Mouse (Mus musculus) lung, embryonic 14.5 days (tissue): ENCODE data around the gene Card9. TPM values are rescaled to one million over a fixed set of nuclear protein-coding genes. Genes with fewer than 3 reads are reported as not detected.
"Not testable (repeated sequence)": the region's sequence is repeated elsewhere in the genome, so short reads cannot be mapped to it uniquely, and the experiment has no call there.

Experiments used
- ATAC-seq: fragments of 200-750 bp; cut with Nextera tagmentation; 2 replicates; pipeline ENCODE4 v1.8.0; 2017; ENCODE audit warnings: mild to moderate bottlenecking, moderate TSS enrichment, moderate library complexity; ENCODE audit not compliant: insufficient read depth
- DNase-seq: peaks from one replicate; pipeline ENCODE4 v3.0.0-alpha.2; 2015
- H3K27ac ChIP-seq: fragments of 300-500 bp; sonication (generic); 2 replicates; pipeline ENCODE4 v1.5.1; 2014; ENCODE audit warnings: low read depth, mild to moderate bottlenecking, moderate library complexity
- H3K27me3 ChIP-seq: fragments of 300-500 bp; sonication (generic); 2 replicates; pipeline ENCODE4 v1.6.1; 2014; ENCODE audit warnings: low read length, control low read depth; ENCODE audit not compliant: insufficient read depth
- H3K36me3 ChIP-seq: fragments of 300-500 bp; sonication (generic); 2 replicates; pipeline ENCODE4 v1.6.1; 2014; ENCODE audit warnings: control low read depth; ENCODE audit not compliant: insufficient read depth
- H3K4me1 ChIP-seq: fragments of 300-500 bp; sonication (generic); 2 replicates; pipeline ENCODE4 v1.6.1; 2014; ENCODE audit warnings: antibody characterized with exemption, control low read depth; ENCODE audit not compliant: insufficient read depth
- H3K4me2 ChIP-seq: fragments of 300-500 bp; sonication (generic); 2 replicates; pipeline ENCODE4 v1.6.1; 2014; ENCODE audit warnings: mild to moderate bottlenecking
- H3K4me3 ChIP-seq: fragments of 300-500 bp; sonication (generic); 2 replicates; pipeline ENCODE4 v1.5.1; 2014; ENCODE audit warnings: low read depth, low read length
- H3K9ac ChIP-seq: fragments of 300-500 bp; sonication (generic); 2 replicates; pipeline ENCODE4 v1.6.1; 2014
- H3K9me3 ChIP-seq: fragments of 300-500 bp; sonication (generic); 2 replicates; pipeline ENCODE4 v1.6.1; 2016; ENCODE audit warnings: low read depth, low read length, control low read depth
- CTCF ChIP-seq: IDR thresholded peaks from 2 replicates; pipeline ENCODE4 v1.5.1; 2016; ENCODE audit warnings: antibody characterized with exemption, low read depth
- WGBS: fragments of 180-500 bp; shearing (Covaris S2); extraction: QIAGEN DNeasy Blood & Tissue Kit; methylation state at CpG from one replicate; pipeline ENCODE4 v1.1.7; 2014; 5-methylcytosine and 5-hydroxymethylcytosine counted together
- polyA plus RNA-seq: library from polyadenylated mRNA; unstranded; fragments of >200 nt; fragmentation: Nextera tagmentation; extraction: Ambion mirVana; gene quantifications from 2 replicates; pipeline ENCODE4 v1.2.1, GENCODE M21; 2014

Gene Card9
- polyA plus RNA-seq, 1 experiment from 2014 or later, result 2.8 TPM

DNA sequence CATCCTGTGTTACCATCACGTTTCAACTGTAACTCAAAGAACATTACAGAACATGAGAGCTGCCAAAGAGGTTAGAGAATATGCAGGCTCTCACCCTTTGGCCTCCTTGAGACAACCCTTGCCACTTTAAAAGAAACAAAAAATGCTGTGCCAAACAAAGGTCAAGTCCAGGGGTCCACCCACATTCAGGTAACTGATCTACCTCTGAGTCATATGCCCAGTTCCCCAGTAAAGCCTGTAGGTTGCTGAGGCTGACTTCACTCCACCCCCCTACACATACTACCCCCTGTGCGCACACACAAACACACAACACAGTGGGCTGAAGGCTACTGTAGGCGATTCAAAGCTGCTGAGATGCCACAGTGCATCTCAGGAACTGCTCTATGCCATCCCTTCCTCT, 27.0 kb upstream of the Card9 start:
- Histone ChIP-seq H3K27ac (no peak overlapping the region), H3K9me3 (no peaks in the 10 kb centered on the region), H3K27me3 (no peaks in the 10 kb centered on the region), H3K4me1 (peaks cover 5% of the 10 kb centered on the region; the same call in 1 of the 2 replicates), H3K9ac (peak overlapping the region; percentile 89; the same call in 1 of the 2 replicates), H3K36me3 (peaks cover 73% of the 10 kb centered on the region), H3K4me3 (peak overlapping the region; percentile 98), H3K4me2 (peak overlapping the region; percentile 94)
- DNase-seq (no peak), ATAC-seq (no peak)
- 79% methylated on average over 3 of the region's 3 CpGs for WGBS
- no peak for TF ChIP-seq CTCF

DNA sequence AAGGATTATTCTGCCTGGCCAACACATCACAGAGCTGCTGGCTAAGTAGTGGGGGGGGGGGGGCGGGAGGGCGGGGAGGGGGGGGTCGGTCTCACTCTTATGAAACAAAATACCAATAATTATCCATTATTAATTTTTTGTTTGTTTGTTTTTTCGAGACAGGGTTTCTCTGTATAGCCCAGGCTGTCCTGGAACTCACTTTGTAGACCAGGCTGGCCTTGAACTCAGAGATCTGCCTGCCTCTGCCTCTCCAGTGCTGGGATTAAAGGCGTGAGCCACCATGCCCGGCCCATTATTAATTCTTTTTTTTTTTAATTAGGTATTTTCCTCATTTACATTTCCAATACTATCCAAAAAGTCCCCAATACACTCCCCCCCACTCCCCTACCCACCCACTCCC, 20.2 kb upstream of the Card9 start:
- DNase-seq, H3K27ac ChIP-seq, H3K4me1 ChIP-seq, H3K9me3 ChIP-seq, H3K27me3 ChIP-seq: not testable (repeated sequence)
- 25% methylated on average over 6 of the region's 6 CpGs for WGBS
- Histone ChIP-seq H3K9ac (peak overlapping the region; percentile 80), H3K4me3 (peak overlapping the region; percentile 81), H3K4me2 (peak overlapping the region; percentile 92), H3K36me3 (peaks cover 65% of the 10 kb centered on the region)
- ATAC-seq, result peak; percentile 33; the same call in 1 of the 2 replicates

DNA sequence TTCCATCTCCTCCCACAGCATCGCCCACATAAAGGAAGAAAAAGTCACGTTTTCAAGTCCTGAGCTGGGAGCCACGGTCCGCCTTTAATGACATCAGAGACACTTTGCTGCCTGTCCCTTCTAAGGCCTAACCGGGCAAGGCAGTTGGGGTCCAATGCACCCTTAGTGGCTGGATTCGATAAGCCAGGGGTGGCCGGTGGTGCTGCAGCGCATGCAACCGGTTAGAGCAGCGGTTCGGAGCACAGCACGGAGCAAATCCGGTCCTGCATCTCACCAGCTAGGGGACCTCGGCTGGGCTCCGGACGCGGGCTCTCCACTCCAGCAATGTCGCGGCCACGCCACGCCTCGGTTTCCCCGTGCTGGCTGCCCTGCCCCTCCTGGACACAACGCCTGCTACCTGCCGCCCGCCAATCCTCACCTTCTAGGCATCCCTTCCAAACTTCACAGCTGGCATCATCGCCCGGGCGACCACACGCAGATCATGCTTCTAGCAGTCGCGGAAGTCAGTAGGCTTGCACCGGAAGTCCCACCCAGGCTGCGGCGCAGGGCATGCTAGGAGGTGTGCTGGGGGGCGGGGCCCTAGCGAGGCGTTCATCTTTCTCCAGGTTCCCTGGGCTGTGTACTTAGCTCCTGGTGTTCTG, 19.5 kb upstream of the Card9 start, which contains the start of gene Snapc4:
TSS of gene Snapc4 (minus strand) at position 523 of the 641 bp plus-strand sequence.
- Histone ChIP-seq H3K36me3 (peaks cover 65% of the 10 kb centered on the region), H3K4me1 (no peaks in the 10 kb centered on the region), H3K9ac (peak within 1 kb of the TSS; percentile 80), H3K27me3 (no peaks in the 10 kb centered on the region), H3K4me3 (peak within 1 kb of the TSS; percentile 81), H3K9me3 (no peaks in the 10 kb centered on the region), H3K4me2 (peak within 1 kb of the TSS; percentile 92), H3K27ac (peak within 1 kb of the TSS; percentile 61; the same call in 1 of the 2 replicates)
- ATAC-seq, result peak; percentile 97
- WGBS, result under 1% methylated on average over 38 of the region's 38 CpGs
- TF ChIP-seq CTCF, result no peak
- peak; percentile 91 for DNase-seq

DNA sequence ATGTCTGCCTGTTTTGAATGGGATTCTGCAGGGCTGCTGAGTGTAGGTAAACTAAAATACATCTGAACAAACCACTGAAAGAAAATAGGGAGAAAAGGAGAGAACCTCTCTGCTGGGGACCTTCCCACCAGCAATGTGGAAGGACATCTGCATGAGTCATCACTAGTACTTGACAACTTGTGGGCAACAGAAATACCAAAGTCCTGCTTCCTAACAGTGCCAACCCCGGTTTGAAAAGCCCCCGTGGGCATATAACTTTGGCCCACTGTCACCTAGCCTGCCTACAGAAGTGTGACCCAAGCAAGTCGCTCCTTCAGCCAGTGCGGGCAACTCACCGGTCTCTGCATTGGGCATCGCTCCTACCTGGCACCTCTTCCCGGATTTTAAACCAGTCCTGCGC, 11.7 kb upstream of the Card9 start:
- 93% methylated on average over 8 of the region's 8 CpGs for WGBS
- DNase-seq, result no peak
- ATAC-seq, result no peak
- H3K36me3 ChIP-seq, result peaks cover 98% of the 10 kb centered on the region
- H3K4me2 ChIP-seq, result no peak overlapping the region
- H3K27ac ChIP-seq, result no peak overlapping the region
- H3K4me3 ChIP-seq, result no peak overlapping the region
- H3K9me3 ChIP-seq, result no peaks in the 10 kb centered on the region
- no peak overlapping the region for H3K9ac ChIP-seq
- H3K4me1 ChIP-seq, result no peaks in the 10 kb centered on the region
- no peak for TF ChIP-seq CTCF
- H3K27me3 ChIP-seq, result no peaks in the 10 kb centered on the region

DNA sequence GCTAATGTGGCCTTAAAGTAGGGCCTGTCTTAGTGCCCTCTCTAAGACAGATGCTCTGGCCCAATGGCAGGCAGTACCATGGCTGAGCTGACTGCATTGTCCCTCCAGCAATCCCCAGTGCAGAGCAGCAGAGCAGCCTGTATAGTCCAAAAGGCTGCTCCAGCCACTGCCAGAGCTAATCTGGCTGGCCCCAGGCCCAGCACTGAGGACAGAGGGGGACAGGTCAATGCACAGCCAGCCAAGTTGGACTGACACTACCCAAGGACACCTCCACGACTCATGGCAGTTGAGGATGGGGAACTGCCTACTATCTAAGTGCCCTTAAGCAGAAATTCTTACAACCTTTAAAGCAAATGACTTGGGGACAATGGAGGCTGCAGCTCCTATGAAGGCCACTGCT, 7.9 kb upstream of the Card9 start:
- no peaks in the 10 kb centered on the region for H3K27me3 ChIP-seq
- ATAC-seq, result no peak
- no peaks in the 10 kb centered on the region for H3K9me3 ChIP-seq
- no peak overlapping the region for H3K9ac ChIP-seq
- no peak overlapping the region for H3K4me3 ChIP-seq
- no peak overlapping the region for H3K4me2 ChIP-seq
- WGBS, result 90% methylated on average over 1 of the region's 1 CpGs
- H3K27ac ChIP-seq, result no peak overlapping the region
- no peak for DNase-seq
- TF ChIP-seq CTCF, result no peak
- peaks cover 97% of the 10 kb centered on the region for H3K36me3 ChIP-seq
- no peaks in the 10 kb centered on the region for H3K4me1 ChIP-seq

DNA sequence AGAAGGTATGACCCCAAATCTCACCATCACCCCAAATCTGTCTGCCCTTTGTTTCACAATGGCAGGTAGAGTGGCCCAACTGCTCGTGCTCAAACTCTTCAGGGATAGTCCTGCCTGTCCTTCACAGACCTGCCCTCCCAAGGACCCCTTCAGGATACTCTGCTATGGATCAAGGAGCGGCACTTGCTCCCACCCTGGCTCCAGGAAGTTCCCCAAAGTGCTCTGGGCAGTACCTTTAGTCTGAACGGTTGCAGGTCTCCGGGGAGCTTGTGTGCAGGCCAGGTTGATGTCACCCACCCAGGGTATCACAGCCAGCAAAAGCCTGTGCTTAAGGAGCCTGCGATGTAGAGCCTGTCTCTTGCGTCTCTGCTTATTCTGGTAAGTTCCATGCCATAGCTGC, 7.2 kb upstream of the Card9 start:
- DNase-seq, result no peak

DNA sequence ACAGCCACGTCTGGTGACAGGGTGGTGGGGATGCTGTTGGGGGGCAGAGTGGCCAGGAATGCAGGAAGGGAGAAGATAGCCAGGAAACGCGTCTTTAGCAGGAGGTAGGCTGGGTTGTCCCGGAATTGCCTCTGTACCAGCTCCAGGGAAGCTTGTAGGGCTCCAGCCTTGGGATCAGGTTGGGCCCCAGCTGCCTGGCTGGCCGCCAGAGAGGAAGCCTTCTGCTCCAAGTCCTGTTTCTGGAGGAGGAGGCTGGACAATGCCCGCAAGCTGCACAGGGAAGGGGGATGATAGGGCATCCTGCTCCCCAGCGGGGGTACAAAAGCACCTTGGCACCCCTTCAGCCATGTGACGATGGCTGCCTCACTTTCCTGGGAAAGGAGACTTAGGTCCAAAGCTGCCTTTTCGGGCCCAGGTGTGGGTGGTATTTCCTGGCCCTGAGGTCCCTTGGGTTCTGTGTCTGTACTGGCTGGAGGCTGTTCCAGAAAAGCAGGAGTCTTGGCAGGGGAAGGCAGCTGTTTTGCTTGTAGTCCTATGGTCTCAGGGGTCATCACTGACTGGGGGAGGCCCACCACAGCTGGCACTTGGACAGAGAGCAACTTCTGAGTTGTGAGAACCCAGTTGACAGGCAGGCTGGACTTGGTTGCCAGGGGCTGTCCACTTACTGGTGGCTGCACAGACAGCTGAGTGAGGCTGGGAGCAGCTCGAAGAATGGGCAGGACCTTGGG, 4.2 kb upstream of the Card9 start:
- Histone ChIP-seq H3K4me1 (no peaks in the 10 kb centered on the region), H3K4me3 (no peak overlapping the region), H3K9ac (no peak overlapping the region; the same call in 1 of the 2 replicates), H3K27ac (0 out of 2 replicates have a peak overlapping the region, but pooled peaks have one; percentile 50), H3K36me3 (peaks cover 73% of the 10 kb centered on the region), H3K27me3 (no peaks in the 10 kb centered on the region), H3K9me3 (no peaks in the 10 kb centered on the region), H3K4me2 (no peak overlapping the region)
- ATAC-seq, result peak; percentile 58
- TF ChIP-seq CTCF, result no peak
- WGBS, result 57% methylated on average over 10 of the region's 10 CpGs
- peak; percentile 84 for DNase-seq

More for the DNA sequence above, 7.2 kb upstream of the Card9 start:
- Histone ChIP-seq H3K27ac (no peak overlapping the region), H3K27me3 (no peaks in the 10 kb centered on the region), H3K9me3 (no peaks in the 10 kb centered on the region), H3K36me3 (peaks cover 95% of the 10 kb centered on the region), H3K4me3 (no peak overlapping the region), H3K4me1 (no peaks in the 10 kb centered on the region), H3K4me2 (no peak overlapping the region), H3K9ac (no peak overlapping the region)
- ATAC-seq, result no peak
- no peak for TF ChIP-seq CTCF
- WGBS, result 90% methylated on average over 6 of the region's 6 CpGs
